Mouse (Mus musculus) hindlimb bud, embryonic 11.5 days (tissue): ENCODE data around the gene Rsph3b.

Experiments
- DNase-seq: peaks from one replicate; pipeline ENCODE4 v3.0.0-alpha.2; 2012; ENCODE audit warnings: low read depth, low spot score; ENCODE audit errors: extremely low spot score

Gene Rsph3b

DNA sequence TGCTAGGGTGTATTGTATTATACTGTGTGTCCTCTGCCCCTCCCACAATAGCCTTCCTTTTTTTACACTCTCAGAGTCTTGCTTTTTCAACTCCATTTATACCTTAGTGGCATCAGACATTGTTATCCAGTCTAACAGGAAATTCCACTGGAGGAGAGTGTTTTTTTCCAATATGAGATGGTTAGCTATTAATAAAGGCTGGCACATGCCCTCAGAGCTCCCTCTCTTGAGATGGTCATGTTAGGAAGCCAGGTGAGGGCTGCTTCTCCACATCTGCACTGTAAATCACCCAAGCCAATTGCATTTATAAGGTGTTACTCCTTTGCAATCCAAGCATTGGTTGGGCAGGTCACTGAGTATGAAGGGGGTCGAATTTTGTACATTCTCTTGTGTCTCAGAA, 81.9 kb downstream of the Rsph3b start:
- DNase-seq, result no peak

GRCm38 (mm10) chr17:6865580-6865979, 82.9 kb downstream of the Rsph3b start:
- DNase-seq, result no peak

- DNase-seq, result peak; percentile 37
These were observed 83.6 kb downstream of the Rsph3b start for GRCm38 (mm10) chr17:6864869-6865268.

GRCm38 (mm10) chr17:6863521-6863920, 85.0 kb downstream of the Rsph3b start:
- DNase-seq, result no peak

DNA sequence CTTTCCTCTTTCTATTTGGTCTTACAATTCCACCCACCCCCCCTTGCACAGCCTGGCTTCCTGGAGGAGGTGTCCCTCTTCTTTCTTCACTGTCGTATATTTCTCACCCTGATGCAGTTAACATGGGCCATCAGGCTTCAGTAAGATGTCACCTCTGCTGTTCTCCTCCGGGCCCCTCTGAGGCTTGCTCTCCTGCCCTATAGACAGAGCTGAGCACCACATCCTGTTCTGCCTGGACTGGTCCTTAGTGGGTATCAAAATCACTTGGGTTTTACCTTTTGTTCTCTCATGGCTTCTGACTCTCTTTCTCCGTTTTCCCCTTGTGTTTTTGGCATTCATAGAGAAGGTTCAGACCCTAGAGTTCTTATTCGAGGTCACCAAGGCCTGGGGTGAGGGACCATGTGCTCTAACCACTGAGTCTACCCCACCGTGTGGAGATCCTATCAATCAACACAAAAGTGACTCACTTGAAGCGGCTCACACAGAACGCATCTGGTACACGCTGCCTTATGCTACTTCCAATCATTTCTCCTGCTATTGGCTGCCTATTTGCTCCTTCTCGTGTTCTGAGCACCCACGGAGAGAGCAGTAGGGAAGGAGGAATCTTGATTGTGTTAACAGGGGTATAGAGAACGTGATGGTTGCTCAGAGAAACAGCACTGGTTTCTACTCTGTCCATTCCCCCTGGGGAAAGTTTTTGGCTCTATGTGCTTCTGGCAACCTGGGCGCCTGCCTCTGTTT, 86.3 kb downstream of the Rsph3b start:
- DNase-seq, result no peak

- DNase-seq, result no peak
These were observed 87.1 kb downstream of the Rsph3b start for GRCm38 (mm10) chr17:6861181-6862039.

GRCm38 (mm10) chr17:6860491-6860897, 88.0 kb downstream of the Rsph3b start:
- no peak for DNase-seq

GRCm38 (mm10) chr17:6860067-6860466, 88.4 kb downstream of the Rsph3b start:
- no peak for DNase-seq
